ENCODE assay signal across 8 mouse cellular contexts in the genomic region with DNA sequence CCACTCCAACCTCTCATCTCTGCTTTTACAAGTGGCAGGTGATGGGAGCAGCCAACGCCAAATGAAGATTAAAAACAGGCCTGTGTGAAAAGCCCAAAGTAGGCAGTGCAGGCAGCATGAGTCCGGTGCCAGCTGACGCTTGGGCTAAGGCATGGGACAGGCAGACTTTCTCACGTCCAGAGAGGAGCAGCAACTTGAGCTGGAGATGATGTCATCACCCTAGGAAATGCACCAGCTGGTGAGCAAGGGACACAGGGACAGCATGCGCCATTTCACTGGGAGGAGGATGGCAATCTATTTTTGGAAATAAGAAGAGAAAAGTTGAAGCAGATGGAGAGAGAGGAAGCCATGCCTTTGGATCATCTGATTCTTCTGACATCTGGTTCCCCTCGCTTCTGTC. TPM values are rescaled to one million over a fixed set of nuclear protein-coding genes. Genes with fewer than 3 reads are reported as not detected.
DNase-seq lines count a peak whose midpoint lies in the region; ATAC-seq and TF ChIP-seq lines count a peak whose summit lies in the region.

No protein-coding gene starts in this region.

- no peaks in the 10 kb centered on the region for H3K36me3 ChIP-seq in kidney, embryonic 15.5 days
- H3K36me3 ChIP-seq in forebrain, embryonic 15.5 days = no peaks in the 10 kb centered on the region

- 60% methylated on average over 6 of the region's 6 CpGs for WGBS in kidney, embryonic 15.5 days
- 77% methylated on average over 6 of the region's 6 CpGs for WGBS in forebrain, embryonic 15.5 days

- ATAC-seq in kidney, embryonic 15.5 days (replicated peaks; ENCODE audit: low FRiP score) = no peak
- no peak for ATAC-seq in granulocyte monocyte progenitor cell, adult 5-6 weeks (replicated peaks; ENCODE audit: poor library complexity, severe bottlenecking)
- no peak for ATAC-seq in forebrain, embryonic 15.5 days (replicated peaks)

- no peak overlapping the region for H3K4me2 ChIP-seq in kidney, embryonic 15.5 days
- no peak overlapping the region for H3K4me2 ChIP-seq in forebrain, embryonic 15.5 days (replicated peaks)

- H3K27ac ChIP-seq in kidney, embryonic 15.5 days = no peak overlapping the region
- H3K27ac ChIP-seq in layer of hippocampus, adult 2 months = no peak overlapping the region
- H3K27ac ChIP-seq in forebrain, embryonic 15.5 days (replicated peaks) = no peak overlapping the region

- H3K4me1 ChIP-seq in kidney, embryonic 15.5 days = no peaks in the 10 kb centered on the region
- 0 out of 2 replicates have a peak, but pooled peaks cover under 1% of the 10 kb centered on the region for H3K4me1 ChIP-seq in forebrain, embryonic 15.5 days

- H3K9me3 ChIP-seq in kidney, embryonic 15.5 days (replicated peaks) = no peaks in the 10 kb centered on the region
- H3K9me3 ChIP-seq in forebrain, embryonic 15.5 days = no peaks in the 10 kb centered on the region

- no peak overlapping the region for H3K4me3 ChIP-seq in kidney, embryonic 15.5 days (replicated peaks)
- no peak overlapping the region for H3K4me3 ChIP-seq in layer of hippocampus, adult 2 months
- no peak overlapping the region for H3K4me3 ChIP-seq in forebrain, embryonic 15.5 days

- no peak overlapping the region for H3K9ac ChIP-seq in kidney, embryonic 15.5 days
- H3K9ac ChIP-seq in forebrain, embryonic 15.5 days (replicated peaks) = no peak overlapping the region

- H3K27me3 ChIP-seq in kidney, embryonic 15.5 days = no peaks in the 10 kb centered on the region
- H3K27me3 ChIP-seq in forebrain, embryonic 15.5 days = no peaks in the 10 kb centered on the region

- DNase-seq in kidney, postnatal 4 days = peak; percentile 27 to 40
- peak; percentile 59 for DNase-seq in gastrocnemius, postnatal 25 days
- peak; percentile 26 to 65 for DNase-seq in layer of hippocampus, adult 2 months (ENCODE audit: low spot score in 2 of 2)
- peak; percentile 22 to 55 for DNase-seq in lung, postnatal 4 days
- DNase-seq in adrenal gland, postnatal 10 days = no peak

- no peak for TF ChIP-seq CTCF in layer of hippocampus, adult 2 months (conservative IDR thresholded peaks at IDR 0.05)

RNA-seq across cellular contexts. Expression of gene Ttll11, which starts 51.6 kb away (rescaled TPM):
- polyA plus RNA-seq in kidney, embryonic 15.5 days (2015; fragmentation: Nextera tagmentation; extraction: Ambion mirVana) = 0.36 and 0.88 TPM in 2 replicates
- 1 to 10 TPM; 1.9 to 2.7 TPM for total RNA-seq in gastrocnemius, postnatal 25 days (2021)
- total RNA-seq in layer of hippocampus, adult 2 months (2021) = 10 to 100 TPM; 33.9 to 38.8 TPM
- 1 to 10 TPM in 1 of 2 experiments, under 1 TPM in 1; 0.84 to 2.2 TPM for total RNA-seq in adrenal gland, postnatal 10 days (2021)
- 0.34 TPM in 1 of 2 replicates, not detected in the other for total RNA-seq in granulocyte monocyte progenitor cell, adult 5-6 weeks (2014; fragmentation: Nextera tagmentation)
- not detected in 2 replicates for total RNA-seq in granulocyte monocyte progenitor cell, adult 5-6 weeks (2017)
- 2.7 and 3.0 TPM in 2 replicates for polyA plus RNA-seq in forebrain, embryonic 15.5 days (2015; fragmentation: Nextera tagmentation; extraction: Ambion mirVana)

Comparison
In these comparisons a context has a peak if more than half of its experiments do, and no peak if none do; other contexts are left out.
1. RNA of gene Ttll11, which starts 51.6 kb away (total RNA-seq): 33.9 to 38.8 TPM in layer of hippocampus, adult 2 months; 1.9 to 2.7 TPM in gastrocnemius, postnatal 25 days, 0.84 to 2.2 TPM in adrenal gland, postnatal 10 days and 0.34 TPM in granulocyte monocyte progenitor cell, adult 5-6 weeks; every median in the first group is over 4 times any median in the second.